Mouse (Mus musculus): ENCODE data around the gene Pbld2. TPM values are rescaled to one million over a fixed set of nuclear protein-coding genes. Genes with fewer than 3 reads are reported as not detected.

Gene Pbld2
- polyA plus RNA-seq, 1 experiment = 1.7 TPM

GRCm38 (mm10) chr10:63008193-63008592 is 15.9 kb upstream of the Pbld2 start:
- TF ChIP-seq POLR2A (IDR thresholded peaks at IDR 0.05; ENCODE audit: borderline replicate concordance, extremely low read depth, insufficient read depth, insufficient read length, poor library complexity, severe bottlenecking) (no peak), CTCF (IDR thresholded peaks at IDR 0.05; ENCODE audit: borderline replicate concordance, extremely low read depth, insufficient read depth, insufficient read length) (no peak)
- no peak for DNase-seq (ENCODE audit: low read depth)

- no peak for DNase-seq (ENCODE audit: low read depth)
- TF ChIP-seq CTCF (IDR thresholded peaks at IDR 0.05; ENCODE audit: borderline replicate concordance, extremely low read depth, insufficient read depth, insufficient read length) (no peak), POLR2A (IDR thresholded peaks at IDR 0.05; ENCODE audit: borderline replicate concordance, extremely low read depth, insufficient read depth, insufficient read length, poor library complexity, severe bottlenecking) (no peak)
Measured at GRCm38 (mm10) chr10:63010268-63010667, 13.8 kb upstream of the Pbld2 start.

- no peak for TF ChIP-seq CTCF (IDR thresholded peaks at IDR 0.05; ENCODE audit: borderline replicate concordance, extremely low read depth, insufficient read depth, insufficient read length)
- no peak for TF ChIP-seq POLR2A (IDR thresholded peaks at IDR 0.05; ENCODE audit: borderline replicate concordance, extremely low read depth, insufficient read depth, insufficient read length, poor library complexity, severe bottlenecking)
- no peak for DNase-seq (ENCODE audit: low read depth)
Measured at GRCm38 (mm10) chr10:63011556-63011955, 12.6 kb upstream of the Pbld2 start.

- TF ChIP-seq POLR2A (IDR thresholded peaks at IDR 0.05; ENCODE audit: borderline replicate concordance, extremely low read depth, insufficient read depth, insufficient read length, poor library complexity, severe bottlenecking) (no peak), CTCF (IDR thresholded peaks at IDR 0.05; ENCODE audit: borderline replicate concordance, extremely low read depth, insufficient read depth, insufficient read length) (no peak)
- no peak for DNase-seq (ENCODE audit: low read depth)
Measured at GRCm38 (mm10) chr10:63013476-63013875, 10.6 kb upstream of the Pbld2 start.

- no peak for DNase-seq (ENCODE audit: low read depth)
- TF ChIP-seq POLR2A (IDR thresholded peaks at IDR 0.05; ENCODE audit: borderline replicate concordance, extremely low read depth, insufficient read depth, insufficient read length, poor library complexity, severe bottlenecking) (no peak), CTCF (IDR thresholded peaks at IDR 0.05; ENCODE audit: borderline replicate concordance, extremely low read depth, insufficient read depth, insufficient read length) (no peak)
Measured at GRCm38 (mm10) chr10:63014168-63014567, 9.9 kb upstream of the Pbld2 start.

GRCm38 (mm10) chr10:63019304-63019703 is 4.8 kb upstream of the Pbld2 start:
- TF ChIP-seq POLR2A (IDR thresholded peaks at IDR 0.05; ENCODE audit: borderline replicate concordance, extremely low read depth, insufficient read depth, insufficient read length, poor library complexity, severe bottlenecking) (no peak), CTCF (IDR thresholded peaks at IDR 0.05; ENCODE audit: borderline replicate concordance, extremely low read depth, insufficient read depth, insufficient read length) (no peak)
- no peak for DNase-seq (ENCODE audit: low read depth)

- DNase-seq (ENCODE audit: low read depth) = no peak
- no peak for TF ChIP-seq CTCF (IDR thresholded peaks at IDR 0.05; ENCODE audit: borderline replicate concordance, extremely low read depth, insufficient read depth, insufficient read length)
- TF ChIP-seq POLR2A (IDR thresholded peaks at IDR 0.05; ENCODE audit: borderline replicate concordance, extremely low read depth, insufficient read depth, insufficient read length, poor library complexity, severe bottlenecking) = no peak
Measured at GRCm38 (mm10) chr10:63021702-63022101, 2.4 kb upstream of the Pbld2 start.

GRCm38 (mm10) chr10:63022541-63023120 is 1.5 kb upstream of the Pbld2 start:
- peak; percentile 42 for DNase-seq (ENCODE audit: low read depth)
- TF ChIP-seq POLR2A (IDR thresholded peaks at IDR 0.05; ENCODE audit: borderline replicate concordance, extremely low read depth, insufficient read depth, insufficient read length, poor library complexity, severe bottlenecking) (no peak), CTCF (IDR thresholded peaks at IDR 0.05; ENCODE audit: borderline replicate concordance, extremely low read depth, insufficient read depth, insufficient read length) (no peak)

GRCm38 (mm10) chr10:63023121-63023748 is 880 bp upstream of the Pbld2 start:
- DNase-seq (ENCODE audit: low read depth) = peak; percentile 84
- TF ChIP-seq POLR2A (IDR thresholded peaks at IDR 0.05; ENCODE audit: borderline replicate concordance, extremely low read depth, insufficient read depth, insufficient read length, poor library complexity, severe bottlenecking) (peak; percentile 45; the same call in 1 of the 2 replicates), CTCF (IDR thresholded peaks at IDR 0.05; ENCODE audit: borderline replicate concordance, extremely low read depth, insufficient read depth, insufficient read length) (no peak)

- TF ChIP-seq POLR2A (IDR thresholded peaks at IDR 0.05; ENCODE audit: borderline replicate concordance, extremely low read depth, insufficient read depth, insufficient read length, poor library complexity, severe bottlenecking) = no peak
- TF ChIP-seq CTCF (IDR thresholded peaks at IDR 0.05; ENCODE audit: borderline replicate concordance, extremely low read depth, insufficient read depth, insufficient read length) = peak; percentile 36; the same call in 1 of the 2 replicates
- DNase-seq (ENCODE audit: low read depth) = peak; percentile 88
Measured at GRCm38 (mm10) chr10:63024580-63024910, 430 bp downstream of the Pbld2 start.

- TF ChIP-seq POLR2A (IDR thresholded peaks at IDR 0.05; ENCODE audit: borderline replicate concordance, extremely low read depth, insufficient read depth, insufficient read length, poor library complexity, severe bottlenecking) (no peak), CTCF (IDR thresholded peaks at IDR 0.05; ENCODE audit: borderline replicate concordance, extremely low read depth, insufficient read depth, insufficient read length) (no peak)
- DNase-seq (ENCODE audit: low read depth) = peak; percentile 65
Measured at GRCm38 (mm10) chr10:63025016-63025415, 901 bp downstream of the Pbld2 start.

GRCm38 (mm10) chr10:63025491-63026011 is 1.4 kb downstream of the Pbld2 start:
- DNase-seq (ENCODE audit: low read depth) = peak; percentile 83
- TF ChIP-seq CTCF (IDR thresholded peaks at IDR 0.05; ENCODE audit: borderline replicate concordance, extremely low read depth, insufficient read depth, insufficient read length) = no peak
- TF ChIP-seq POLR2A (IDR thresholded peaks at IDR 0.05; ENCODE audit: borderline replicate concordance, extremely low read depth, insufficient read depth, insufficient read length, poor library complexity, severe bottlenecking) = no peak
